Mouse (Mus musculus) liver, embryonic 14.5 days (tissue): Measurements from ENCODE around the gene Jam3. TPM values are rescaled to one million over a fixed set of nuclear protein-coding genes. Genes with fewer than 3 reads are reported as not detected.

ENCODE experiments used
- ATAC-seq: fragments of 200-750 bp; cut with Nextera tagmentation; 2 replicates; pipeline ENCODE4 v1.8.0; 2017; ENCODE audit warnings: moderate number of reproducible peaks, mild to moderate bottlenecking, moderate library complexity; ENCODE audit not compliant: insufficient read depth
- DNase-seq, 3 experiments: peaks; one replicate each; pipeline ENCODE4 v3.0.0-alpha.2; 2012 to 2013; ENCODE audit warnings: low read depth in 3 of 3, low spot score in 3 of 3
- H3K27ac ChIP-seq: fragments of 300-500 bp; sonication (generic); 2 replicates; pipeline ENCODE4 v1.5.1; 2014; ENCODE audit warnings: moderate library complexity, mild to moderate bottlenecking, control low read depth, inconsistent platforms
- H3K27me3 ChIP-seq: fragments of 300-500 bp; sonication (generic); 2 replicates; pipeline ENCODE4 v1.6.1; 2014; ENCODE audit warnings: mild to moderate bottlenecking, low read length, moderate library complexity; ENCODE audit not compliant: control insufficient read depth, insufficient read depth
- H3K36me3 ChIP-seq: fragments of 300-500 bp; sonication (generic); replicated peaks from 2 replicates; pipeline ENCODE4 v1.6.1; 2014; ENCODE audit warnings: low read depth; ENCODE audit not compliant: control insufficient read depth, insufficient read depth
- H3K4me1 ChIP-seq, 2 experiments: fragments of 200-500 bp in 1 of 2; fragments of 300-500 bp in 1 of 2; sonication (generic) in 1 of 2; replicated peaks; 2 replicates each; pipeline ENCODE4 v1.6.1; 2012 to 2014; ENCODE audit warnings: antibody characterized with exemption in 1 of 2, inconsistent platforms in 1 of 2, low read length in 1 of 2; ENCODE audit not compliant: control insufficient read depth in 2 of 2, insufficient read depth in 2 of 2
- H3K4me2 ChIP-seq: fragments of 300-500 bp; sonication (generic); 2 replicates; pipeline ENCODE4 v1.6.1; 2014; ENCODE audit warnings: low read depth, mild to moderate bottlenecking, control low read depth, moderate library complexity
- H3K4me3 ChIP-seq, 2 experiments: fragments of 200-500 bp in 1 of 2; fragments of 300-500 bp in 1 of 2; sonication (generic) in 1 of 2; 2 replicates each; pipeline ENCODE4 v1.5.1; 2012 to 2014; ENCODE audit warnings: low read depth in 2 of 2, low read length in 2 of 2, mild to moderate bottlenecking in 2 of 2, control low read depth in 1 of 2, inconsistent platforms in 1 of 2, moderate library complexity in 1 of 2; ENCODE audit not compliant: insufficient read depth in 1 of 2
- H3K9ac ChIP-seq: fragments of 300-500 bp; sonication (generic); replicated peaks from 2 replicates; pipeline ENCODE4 v1.6.1; 2014; ENCODE audit warnings: mild to moderate bottlenecking, control low read depth, moderate library complexity
- H3K9me3 ChIP-seq: fragments of 300-500 bp; sonication (generic); 2 replicates; pipeline ENCODE4 v1.6.1; 2016; ENCODE audit warnings: low read length, mixed read lengths; ENCODE audit not compliant: control insufficient read depth
- CTCF ChIP-seq: IDR thresholded peaks from 2 replicates; pipeline ENCODE4 v1.5.1; 2016; ENCODE audit warnings: antibody characterized with exemption, low read depth, control low read depth
- EP300 ChIP-seq: IDR thresholded peaks from 2 replicates; pipeline ENCODE4 v1.6.1; 2016; ENCODE audit warnings: antibody characterized with exemption, low read depth
- WGBS: fragments of 180-500 bp; shearing (Covaris S2); extraction: QIAGEN DNeasy Blood & Tissue Kit; methylation state at CpG from one replicate; pipeline ENCODE4 v1.1.7; 2014; ENCODE audit not compliant: insufficient replicate concordance; 5-methylcytosine and 5-hydroxymethylcytosine counted together
- polyA plus RNA-seq, 2 experiments: library from polyadenylated mRNA; depleted of rRNA in 1 of 2; stranded (reverse) in 1 of 2; unstranded in 1 of 2; fragments of >200 nt; fragmentation: Nextera tagmentation in 1 of 2; extraction: Ambion mirVana in 1 of 2; gene quantifications; 2 replicates each; pipeline versions ENCODE4 v1.2.1 to v1.2.3; 2012 to 2014

Gene Jam3
- polyA plus RNA-seq, 2 experiments, result 1.7 to 2.3 TPM

DNA sequence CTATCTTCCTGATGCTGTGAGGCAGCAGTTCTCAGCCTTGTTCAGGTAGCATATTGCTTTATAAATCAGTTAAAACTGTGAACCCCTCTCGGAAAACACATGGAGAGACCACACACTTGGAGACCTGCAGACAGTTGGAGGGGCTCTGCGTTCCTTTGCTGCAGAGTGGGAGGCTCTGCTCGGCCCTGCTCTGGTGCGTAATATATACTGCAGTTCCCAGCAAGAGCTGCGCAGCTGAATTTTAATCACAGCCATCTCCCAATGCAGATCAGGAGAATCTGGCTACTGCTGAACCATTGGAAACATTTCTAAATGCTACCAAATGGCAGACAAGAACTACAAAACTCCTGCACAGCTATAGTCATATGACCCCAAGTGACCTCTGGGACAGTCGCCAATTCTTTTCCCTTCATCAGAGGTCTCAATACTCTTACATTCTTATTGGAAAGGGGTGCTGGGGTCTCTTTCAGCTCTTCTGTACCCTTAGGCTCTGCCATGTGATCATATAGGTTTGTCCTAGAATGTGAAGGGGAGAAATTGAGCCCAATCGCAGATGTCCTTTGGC lies 33.5 kb upstream of the Jam3 start:
- H3K27ac ChIP-seq, result no peak overlapping the region
- H3K9me3 ChIP-seq, result no peaks in the 10 kb centered on the region
- H3K4me1 ChIP-seq, result peaks cover 0 to 4% of the 10 kb centered on the region in 2 experiments; a peak in 1 of 4 replicates
- DNase-seq, result no peak
- no peaks in the 10 kb centered on the region for H3K36me3 ChIP-seq
- 67% methylated on average over 7 of the region's 7 CpGs for WGBS
- no peak overlapping the region for H3K9ac ChIP-seq
- no peak overlapping the region for H3K4me2 ChIP-seq
- H3K4me3 ChIP-seq, result no peak overlapping the region
- H3K27me3 ChIP-seq, result no peaks in the 10 kb centered on the region
- no peak for TF ChIP-seq CTCF
- TF ChIP-seq EP300, result no peak
- no peak for ATAC-seq

DNA sequence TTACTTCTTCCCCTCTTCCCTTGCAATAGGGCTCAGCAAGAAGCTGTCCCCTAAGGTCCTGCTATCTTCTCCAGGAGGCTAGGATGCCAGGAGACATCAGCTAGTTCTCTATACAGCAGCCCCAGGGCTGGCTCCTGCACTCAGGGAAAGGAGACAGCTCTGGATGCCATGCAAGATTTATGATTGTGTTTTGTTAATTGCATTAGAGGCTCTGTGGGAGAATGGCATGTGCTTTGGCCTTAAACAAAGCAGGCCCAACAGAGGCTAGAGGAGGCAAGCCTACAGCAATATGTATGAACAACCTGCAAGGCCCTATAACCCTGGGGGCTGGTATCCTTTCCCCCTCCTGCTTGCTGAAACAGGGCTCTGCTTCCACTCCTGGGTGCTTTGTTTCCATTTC lies 30.6 kb upstream of the Jam3 start:
- no peak overlapping the region for H3K4me2 ChIP-seq
- DNase-seq, result no peak
- H3K27ac ChIP-seq, result no peak overlapping the region
- H3K36me3 ChIP-seq, result no peaks in the 10 kb centered on the region
- no peak overlapping the region for H3K4me3 ChIP-seq
- no peaks in the 10 kb centered on the region for H3K4me1 ChIP-seq
- no peaks in the 10 kb centered on the region for H3K9me3 ChIP-seq
- no peak for ATAC-seq
- TF ChIP-seq CTCF, result no peak
- no peak for TF ChIP-seq EP300
- no peak overlapping the region for H3K9ac ChIP-seq
- H3K27me3 ChIP-seq, result no peaks in the 10 kb centered on the region

DNA sequence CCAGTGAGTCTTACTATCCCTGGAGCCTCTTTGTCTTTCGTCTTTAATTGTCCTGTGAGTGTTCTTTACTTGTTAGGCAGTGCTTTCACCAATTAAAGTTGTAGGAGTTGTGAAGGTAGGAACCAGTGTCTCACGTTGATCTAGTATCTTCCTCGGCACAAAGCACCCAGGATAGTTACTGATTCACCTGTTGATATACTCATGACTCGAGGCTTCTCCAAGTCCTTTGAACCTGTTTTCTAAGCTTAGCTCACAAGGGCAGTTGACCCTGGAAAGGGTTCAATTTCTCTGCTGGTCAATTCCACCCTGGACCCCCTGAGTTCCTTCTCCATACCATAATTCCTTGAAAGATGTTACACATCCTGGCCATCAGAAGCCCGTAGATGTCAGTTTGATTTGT lies 26.9 kb upstream of the Jam3 start:
- Histone ChIP-seq H3K9me3 (no peaks in the 10 kb centered on the region), H3K36me3 (no peaks in the 10 kb centered on the region), H3K27ac (no peak overlapping the region), H3K9ac (no peak overlapping the region), H3K4me2 (no peak overlapping the region), H3K4me1 (no peaks in the 10 kb centered on the region), H3K4me3 (no peak overlapping the region), H3K27me3 (no peaks in the 10 kb centered on the region)
- TF ChIP-seq CTCF (no peak), EP300 (no peak)
- WGBS, result 43% methylated on average over 5 of the region's 5 CpGs
- no peak for ATAC-seq
- no peak for DNase-seq

DNA sequence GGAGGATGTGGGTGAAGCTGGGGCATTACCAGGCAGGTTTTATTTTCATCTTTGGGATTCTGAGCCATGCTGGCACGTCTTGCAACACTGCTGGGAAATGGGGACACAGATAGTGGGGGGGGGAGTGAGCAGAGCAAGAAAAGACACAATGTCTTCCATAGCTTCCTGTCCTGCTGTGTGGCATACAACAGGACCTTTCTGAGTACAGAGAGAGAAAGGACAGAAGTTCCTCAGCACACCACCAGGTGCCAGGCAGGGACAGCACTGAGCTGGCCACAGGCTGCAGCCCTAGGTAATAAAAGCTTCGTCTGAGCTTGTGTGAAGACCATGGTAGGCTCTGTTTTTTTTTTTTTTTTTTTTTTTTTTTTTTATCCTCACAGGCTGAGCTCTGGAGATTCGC lies 25.3 kb upstream of the Jam3 start:
- Histone ChIP-seq H3K27ac (no peak overlapping the region), H3K27me3 (no peaks in the 10 kb centered on the region), H3K4me3 (no peak overlapping the region), H3K4me2 (no peak overlapping the region), H3K9me3 (no peaks in the 10 kb centered on the region), H3K9ac (no peak overlapping the region), H3K36me3 (no peaks in the 10 kb centered on the region), H3K4me1 (no peaks in the 10 kb centered on the region)
- 19% methylated on average over 3 of the region's 3 CpGs for WGBS
- ATAC-seq, result no peak
- no peak for DNase-seq
- TF ChIP-seq CTCF, result no peak
- no peak for TF ChIP-seq EP300

DNA sequence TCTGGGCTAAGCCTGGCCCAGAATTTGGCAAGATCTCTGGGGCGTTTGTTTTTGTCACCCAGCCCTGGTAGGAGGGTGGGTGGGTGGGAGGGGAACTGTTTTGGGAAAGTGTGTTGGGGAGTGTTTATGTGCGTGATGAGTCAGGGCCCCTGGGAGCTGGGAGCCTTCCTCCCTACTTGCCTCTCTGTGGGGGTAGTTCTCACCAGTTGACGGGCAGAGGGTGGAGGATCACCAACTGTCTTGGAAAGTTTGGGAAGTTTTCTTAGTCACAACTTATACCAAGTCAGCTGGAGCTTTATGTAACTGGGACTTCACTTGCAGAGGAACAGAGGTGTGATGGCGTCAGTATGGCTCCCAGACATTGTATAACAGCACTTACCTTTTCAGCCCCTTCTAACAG lies 23.7 kb upstream of the Jam3 start:
- TF ChIP-seq CTCF, result no peak
- no peak for TF ChIP-seq EP300
- Histone ChIP-seq H3K4me1 (no peaks in the 10 kb centered on the region), H3K9ac (no peak overlapping the region), H3K4me3 (no peak overlapping the region), H3K9me3 (no peaks in the 10 kb centered on the region), H3K27ac (no peak overlapping the region), H3K4me2 (no peak overlapping the region), H3K27me3 (no peaks in the 10 kb centered on the region), H3K36me3 (no peaks in the 10 kb centered on the region)
- DNase-seq, result no peak
- no peak for ATAC-seq
- 44% methylated on average over 4 of the region's 4 CpGs for WGBS
